Mouse (Mus musculus): ENCODE data around the gene Sema6d. TPM values are rescaled to one million over a fixed set of nuclear protein-coding genes. Genes with fewer than 3 reads are reported as not detected.
A peak's percentile ranks its signal among the peaks of the same experiment; 100 is the strongest.

The Sema6d gene
- total RNA-seq, 2 experiments from 2014 or later: not detected

DNA sequence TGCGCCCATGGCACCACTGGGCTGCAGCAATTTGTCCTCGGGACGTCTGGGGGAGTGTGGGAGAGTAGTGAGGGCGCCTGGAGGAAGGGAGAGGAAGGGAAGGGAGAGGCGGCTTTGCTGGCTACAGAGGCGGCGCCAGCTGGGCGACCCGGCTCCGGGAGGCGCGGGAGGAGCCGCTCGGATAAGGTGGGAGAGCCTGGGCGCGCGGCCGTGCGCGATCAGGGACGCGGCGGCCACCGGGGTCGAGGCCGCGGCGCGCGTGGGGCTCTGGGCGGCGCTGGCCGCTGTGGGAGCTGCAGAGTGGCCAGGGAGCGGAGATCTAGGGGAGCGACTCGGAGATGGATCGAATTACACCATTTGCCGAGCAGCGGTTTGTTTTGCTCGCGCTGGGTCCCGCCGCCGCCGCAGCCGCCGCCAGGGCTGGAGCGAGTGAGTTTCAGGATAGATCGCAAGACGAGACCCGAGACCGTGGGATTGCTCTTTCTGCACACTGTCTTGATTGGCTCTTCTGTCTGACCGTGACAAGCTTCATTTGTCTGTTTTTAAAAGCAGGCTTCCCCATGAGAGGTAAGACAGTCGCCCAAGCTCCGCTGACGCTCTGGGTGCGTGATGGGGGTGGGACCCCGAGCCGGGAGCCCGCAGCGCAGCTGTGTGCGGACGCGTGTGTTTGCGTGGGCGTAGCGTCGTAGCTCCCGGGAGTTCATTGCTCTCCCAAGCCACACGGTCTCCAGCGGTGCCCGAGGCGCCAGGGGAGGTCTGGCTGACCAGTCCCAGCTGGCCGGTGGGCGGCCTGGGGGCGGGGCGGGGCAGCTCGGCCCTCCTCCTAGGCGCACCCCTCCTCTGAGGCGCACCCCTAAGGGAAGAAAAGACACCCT, 520.2 kb downstream of the Sema6d start:
- peak; percentile 45 for ATAC-seq (replicated peaks; ENCODE audit: poor library complexity)

DNA sequence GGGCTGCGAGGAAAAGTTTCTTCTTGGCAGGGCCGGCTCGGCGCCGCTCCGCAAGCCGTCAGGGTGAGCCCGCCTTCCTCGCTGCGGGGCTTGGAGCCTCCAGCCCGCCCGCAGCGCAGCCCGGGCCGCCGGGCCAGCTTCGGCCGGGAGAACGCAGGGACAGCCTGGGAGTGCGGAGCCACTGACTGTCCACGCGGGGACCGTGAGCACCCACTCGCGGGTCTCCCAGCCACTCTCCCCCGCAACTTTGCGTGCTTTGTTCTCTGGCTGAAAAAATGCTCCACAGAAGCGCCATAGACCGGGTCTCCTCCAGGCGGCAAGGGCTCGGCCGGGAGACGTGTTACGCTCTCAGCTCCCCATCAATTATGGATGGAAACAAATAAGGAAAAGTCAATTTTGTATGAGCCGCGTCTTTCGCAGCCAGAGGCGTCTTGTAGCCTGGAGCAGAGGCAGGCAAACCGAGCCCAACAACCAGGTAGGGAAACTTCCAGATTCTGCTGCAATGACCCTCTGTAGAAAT, 520.9 kb downstream of the Sema6d start:
- ATAC-seq (replicated peaks; ENCODE audit: poor library complexity): peak; percentile 8; the same call in 1 of the 2 replicates

DNA sequence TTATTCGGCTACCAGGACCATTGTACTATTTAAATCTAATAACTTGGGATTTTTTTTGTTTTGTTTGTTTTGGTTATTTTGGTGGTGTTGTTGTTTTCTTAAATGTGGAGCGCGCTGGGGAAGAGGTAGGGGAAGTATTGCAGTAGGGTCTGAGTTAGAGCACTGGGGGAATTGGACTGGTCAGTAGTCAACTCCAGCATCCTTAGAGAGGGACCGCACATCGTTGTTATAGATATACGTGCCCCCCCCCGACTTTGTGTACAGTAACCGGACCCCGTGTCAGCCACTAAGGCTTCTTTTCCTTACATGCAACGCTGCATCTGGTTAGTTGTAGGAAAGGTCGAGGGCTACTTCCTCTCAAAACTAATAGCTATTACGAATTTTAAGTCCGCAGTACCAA, 521.5 kb downstream of the Sema6d start:
- no peak for ATAC-seq (replicated peaks; ENCODE audit: poor library complexity)

DNA sequence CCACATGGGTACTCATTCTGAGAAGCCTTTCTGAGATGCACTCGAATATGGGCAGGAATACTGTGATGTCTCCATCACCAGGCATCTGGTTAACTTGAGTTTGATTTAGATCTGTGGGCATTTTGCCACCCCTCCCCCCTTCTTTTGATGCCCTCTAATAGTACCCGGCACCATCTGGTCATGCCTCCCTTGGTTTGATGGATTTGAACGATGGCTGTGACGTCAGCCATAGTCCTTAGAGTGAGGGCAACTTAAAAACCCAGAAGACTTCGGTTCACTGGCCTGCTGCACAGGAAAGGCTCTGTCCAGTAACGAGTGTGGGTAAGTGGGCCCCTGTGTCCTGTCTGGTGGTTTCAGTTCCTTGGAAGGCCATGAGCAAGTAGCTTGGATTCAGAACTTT, 522.5 kb downstream of the Sema6d start:
- no peak for ATAC-seq (replicated peaks; ENCODE audit: poor library complexity)

DNA sequence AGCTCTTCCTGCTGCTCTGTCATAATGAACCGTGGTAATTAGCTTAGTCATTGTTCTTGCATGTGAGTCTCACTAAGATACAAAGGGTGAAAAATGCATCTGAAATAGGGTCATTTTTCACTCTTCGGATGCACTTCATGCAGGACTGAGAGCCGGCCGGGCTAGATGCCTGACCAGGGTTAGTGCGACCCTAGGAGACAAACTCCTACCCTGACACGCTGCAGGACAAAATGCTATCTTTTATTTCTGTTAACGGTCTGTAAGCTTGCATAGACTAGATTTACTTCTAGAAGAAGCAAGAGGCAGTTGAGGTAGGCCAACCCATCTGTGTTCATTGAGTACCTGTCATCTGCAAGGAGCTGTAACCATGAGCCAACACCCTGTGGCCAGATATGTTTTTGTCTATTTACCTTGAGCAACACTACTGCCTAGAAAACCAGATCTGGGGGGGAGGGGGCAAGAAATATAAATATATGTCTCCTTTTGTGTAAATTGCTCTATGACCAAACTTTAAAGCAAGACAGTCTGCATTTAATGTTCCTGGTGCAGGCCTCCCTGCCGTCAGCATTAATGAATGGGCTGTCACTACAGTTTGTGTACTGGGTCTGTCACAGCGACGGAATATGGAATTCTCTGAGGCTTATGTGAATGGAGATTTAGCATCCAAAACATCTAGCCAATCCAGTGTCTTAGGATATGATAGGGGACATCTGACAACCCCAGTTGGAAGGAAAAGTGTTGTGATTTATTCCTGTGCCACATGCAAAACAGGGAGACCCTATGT, 523.1 kb downstream of the Sema6d start:
- ATAC-seq (replicated peaks; ENCODE audit: poor library complexity): no peak

DNA sequence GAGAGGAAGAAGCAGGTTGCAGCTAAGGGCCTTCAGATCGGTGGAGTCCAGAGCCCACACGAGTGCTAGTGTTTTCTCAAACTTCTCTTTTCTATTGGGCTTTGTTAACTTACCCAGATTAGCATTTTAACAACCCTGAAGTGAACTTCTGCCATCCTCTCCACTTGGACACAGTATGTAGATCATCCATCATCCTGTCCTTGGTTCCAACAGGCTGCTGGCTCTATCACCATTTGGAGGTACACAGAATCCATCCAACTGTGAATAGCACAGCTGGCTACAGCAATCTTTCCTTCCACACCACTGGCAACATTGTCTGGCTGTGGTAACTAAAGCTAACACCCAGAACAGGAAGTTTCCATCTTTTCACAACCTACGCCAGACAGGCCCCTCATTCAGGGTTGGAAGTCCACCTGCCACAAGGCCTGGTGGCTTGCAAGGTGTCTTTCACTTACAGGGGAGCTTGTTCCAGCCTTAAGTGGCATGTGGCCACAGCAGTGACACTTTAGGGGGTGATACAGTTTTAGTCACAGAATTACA, 524.0 kb downstream of the Sema6d start:
- no peak for ATAC-seq (replicated peaks; ENCODE audit: poor library complexity)

DNA sequence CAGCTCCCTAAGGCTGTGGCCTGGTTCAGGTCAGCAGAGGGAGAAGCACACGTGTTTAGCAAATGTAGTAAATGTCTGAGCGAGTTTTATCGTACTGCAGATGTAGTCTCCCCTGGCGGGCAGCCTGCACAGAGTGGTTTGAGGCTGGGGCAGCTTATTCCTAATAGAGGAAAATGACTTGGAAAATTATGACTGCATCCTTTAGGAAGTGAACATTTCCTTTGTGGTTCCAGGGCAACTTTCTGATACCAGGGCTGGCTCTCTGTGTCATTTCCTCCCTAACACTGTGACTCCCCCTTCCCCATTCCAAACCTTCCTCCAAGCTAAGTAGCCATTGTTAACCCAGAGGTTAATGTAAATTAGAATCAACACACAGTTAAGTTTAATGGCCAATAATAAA, 527.0 kb downstream of the Sema6d start:
- no peak for ATAC-seq (replicated peaks; ENCODE audit: poor library complexity)

DNA sequence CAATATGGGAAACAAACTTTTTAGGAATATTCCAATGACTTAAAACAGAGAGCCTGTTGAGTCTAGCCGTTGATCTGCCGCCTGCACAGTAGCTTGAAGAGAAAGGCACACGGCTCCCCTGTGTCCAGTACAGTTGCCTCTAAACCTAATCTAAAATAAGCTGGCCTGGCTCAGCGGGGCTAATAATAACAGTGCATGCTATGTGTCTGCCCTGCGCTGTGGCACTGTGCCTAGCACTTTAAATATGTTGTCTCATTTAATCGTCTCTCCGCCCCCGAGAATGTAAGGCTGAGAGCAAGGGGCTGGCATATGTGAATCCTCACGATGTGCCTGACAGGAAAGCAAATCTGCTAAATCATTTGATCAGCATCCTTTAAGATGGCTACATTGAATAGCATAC, 527.7 kb downstream of the Sema6d start:
- no peak for ATAC-seq (replicated peaks; ENCODE audit: poor library complexity)

DNA sequence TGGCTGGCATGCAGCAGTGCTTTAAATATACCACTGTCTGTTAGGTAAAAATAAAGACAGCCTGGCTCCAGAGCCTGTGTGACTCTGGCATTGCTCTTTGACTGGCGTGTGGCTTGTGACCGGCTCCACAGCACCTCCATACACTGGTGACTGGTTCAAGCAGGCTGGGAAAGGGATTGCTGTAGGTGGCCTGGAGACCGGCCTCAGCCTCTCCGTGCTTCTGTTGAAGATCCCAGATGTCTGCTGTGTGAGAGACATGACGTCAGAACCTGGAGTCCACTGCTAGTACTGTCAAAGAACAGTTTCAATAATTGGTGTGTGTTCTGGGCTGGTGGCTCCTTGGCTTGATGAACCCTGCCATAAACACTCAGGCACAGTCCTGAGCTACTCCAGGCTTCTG, 528.3 kb downstream of the Sema6d start:
- ATAC-seq (replicated peaks; ENCODE audit: poor library complexity): no peak

DNA sequence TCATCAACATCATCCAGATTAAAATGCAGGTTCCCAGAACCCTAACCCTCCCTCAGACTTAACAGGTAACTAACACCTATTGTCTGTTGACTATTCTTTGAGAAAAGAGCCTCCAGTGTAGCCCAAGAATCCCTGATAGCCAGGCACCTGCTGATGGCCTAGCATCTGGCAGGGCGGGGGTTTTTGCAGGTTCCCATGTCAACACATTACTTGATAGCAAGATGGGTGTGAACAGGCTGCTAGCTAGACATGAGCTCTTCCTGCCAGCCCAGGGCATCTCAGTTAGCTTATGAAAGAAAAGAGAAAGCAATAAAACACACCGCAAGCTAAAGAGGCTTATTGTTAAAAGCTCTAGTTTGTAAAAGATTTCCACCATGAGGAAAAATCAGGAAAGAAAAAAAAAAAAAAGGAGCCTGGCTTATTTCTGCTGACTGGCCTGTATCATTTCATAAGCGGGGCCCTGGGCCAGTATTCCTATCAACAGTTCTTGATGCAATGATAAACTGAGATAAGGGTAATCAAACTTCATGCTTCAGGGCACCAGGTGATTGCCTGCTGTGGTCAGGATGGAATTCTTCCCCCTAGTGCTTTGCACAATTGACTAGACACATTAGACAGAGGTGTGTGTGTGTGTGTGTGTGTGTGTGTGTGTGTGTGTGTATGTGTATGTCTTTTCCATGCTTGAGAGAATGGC, 528.9 kb downstream of the Sema6d start:
- ATAC-seq (replicated peaks; ENCODE audit: poor library complexity): no peak

DNA sequence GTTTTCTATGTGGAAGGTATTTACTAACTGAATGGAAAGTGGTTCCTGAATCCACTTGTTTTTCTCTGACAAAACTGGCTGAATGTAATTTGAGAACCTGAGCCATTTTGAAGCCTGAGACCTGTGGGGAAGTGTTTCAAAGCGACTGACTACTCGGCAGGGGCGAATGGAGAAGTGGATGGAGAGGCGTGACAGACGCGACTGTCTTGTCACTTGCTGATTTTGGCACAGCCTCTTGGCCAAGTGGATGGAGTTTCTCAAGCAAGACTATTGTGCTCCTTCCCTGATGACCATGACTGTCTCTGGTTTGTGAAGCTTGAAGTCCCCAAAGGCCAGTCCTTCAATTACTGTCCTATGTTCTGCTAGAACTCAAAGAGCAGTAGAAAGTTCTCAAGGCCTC, 530.7 kb downstream of the Sema6d start:
- 0 out of 2 replicates have a peak, but pooled peaks have one; percentile 24 for ATAC-seq (replicated peaks; ENCODE audit: poor library complexity)

DNA sequence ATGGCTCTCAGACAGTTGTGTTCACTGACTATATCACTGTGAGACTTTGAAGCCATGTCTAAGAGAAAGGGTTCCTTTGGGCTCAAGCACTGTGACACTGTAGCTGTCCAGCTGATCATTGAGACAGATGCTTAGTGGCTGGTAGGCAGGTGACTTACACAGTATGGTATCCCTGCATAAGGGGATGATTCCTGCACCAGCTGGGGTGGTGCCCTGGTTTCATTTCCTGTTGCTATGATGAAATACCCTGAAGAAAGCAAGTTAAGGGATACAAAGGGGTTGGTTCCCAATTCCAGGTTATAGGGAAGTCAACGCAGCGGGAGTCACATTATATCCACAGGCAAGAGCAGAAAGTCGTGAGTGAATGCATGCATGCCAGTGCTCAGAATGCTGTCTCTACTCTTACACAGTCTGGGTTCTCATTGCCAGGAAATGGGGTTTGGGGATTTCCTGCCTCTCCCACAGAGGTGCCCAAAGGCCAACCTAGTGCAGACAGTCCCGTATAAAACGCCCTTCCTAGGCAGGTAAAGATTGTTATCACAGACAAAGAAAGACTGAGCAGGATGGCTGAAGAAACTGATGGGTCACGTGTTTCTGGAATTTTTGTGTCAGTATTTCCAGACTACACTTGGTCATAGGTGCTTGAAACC, 532.3 kb downstream of the Sema6d start:
- peak; percentile 79 for ATAC-seq (replicated peaks; ENCODE audit: poor library complexity)

DNA sequence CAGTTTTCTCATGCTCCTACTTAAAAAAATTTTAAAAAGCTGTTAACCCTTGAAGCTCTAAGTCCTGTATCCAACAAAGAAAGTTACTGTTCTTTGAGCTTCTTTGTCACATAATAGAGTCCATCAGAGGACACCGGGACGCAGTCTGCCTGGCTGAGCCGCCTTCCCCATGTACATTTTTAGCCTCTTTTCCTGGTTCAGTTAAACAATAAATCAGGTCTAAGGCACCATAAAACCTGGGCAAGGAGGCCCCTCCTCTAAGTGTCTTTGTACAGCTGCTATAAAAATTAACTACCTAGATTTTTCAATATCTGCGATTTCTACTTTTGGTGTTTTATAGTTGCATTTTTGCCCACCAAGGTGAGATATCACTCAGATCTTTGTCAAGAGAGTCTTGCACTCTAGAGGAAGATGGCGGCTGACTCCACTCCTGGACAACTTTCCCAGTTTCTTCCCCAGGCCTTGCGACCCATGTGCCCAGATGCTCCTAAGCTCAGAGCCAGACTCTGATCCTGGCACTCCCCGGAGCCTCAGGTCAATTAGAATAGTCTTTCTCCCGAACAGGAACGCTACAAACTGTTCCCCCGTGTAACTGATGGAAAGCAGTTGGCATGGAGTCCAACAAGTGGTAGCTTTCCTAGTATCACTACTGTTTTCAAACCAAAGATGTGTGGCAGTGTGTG, 534.6 kb downstream of the Sema6d start:
- ATAC-seq (replicated peaks; ENCODE audit: poor library complexity): no peak

DNA sequence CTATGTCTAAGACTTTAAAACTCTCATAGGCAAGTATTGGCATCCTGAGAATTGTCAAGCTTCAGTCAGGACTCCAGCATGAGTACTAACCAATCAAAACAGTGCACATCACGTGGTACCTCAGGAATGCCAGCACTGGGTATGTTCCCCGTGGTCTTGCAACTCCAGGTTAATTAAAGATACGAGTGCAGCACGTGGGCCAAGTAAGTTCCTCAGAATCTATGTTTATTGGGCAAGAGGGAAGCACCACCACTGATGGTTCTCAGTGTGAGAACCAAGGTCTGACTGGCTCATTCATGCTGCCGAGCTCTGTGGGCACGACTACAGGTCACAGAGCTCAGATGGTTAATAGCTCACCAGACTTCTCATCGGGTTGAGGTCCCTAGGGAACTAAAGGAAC, 536.7 kb downstream of the Sema6d start:
- no peak for ATAC-seq (replicated peaks; ENCODE audit: poor library complexity)

DNA sequence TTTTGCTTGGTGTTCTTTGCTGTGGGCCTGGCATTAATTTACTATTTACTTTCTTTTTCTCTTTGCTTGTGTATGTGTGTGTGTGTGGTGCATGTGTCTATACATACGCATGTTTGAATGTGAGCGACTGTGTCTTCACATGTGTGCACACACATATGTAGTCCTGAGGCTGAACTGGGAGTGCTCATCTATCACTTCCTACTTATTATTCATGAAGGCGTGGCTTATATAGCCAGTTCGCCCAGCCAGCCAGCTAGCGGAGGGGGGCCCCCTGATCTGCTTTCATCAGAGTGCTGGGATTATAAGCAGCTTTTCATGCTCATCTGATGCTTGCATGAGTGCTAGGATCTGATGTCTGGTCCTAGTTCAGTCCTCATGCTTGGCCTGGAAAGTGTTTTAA, 537.9 kb downstream of the Sema6d start:
- ATAC-seq (replicated peaks; ENCODE audit: poor library complexity): no peak

DNA sequence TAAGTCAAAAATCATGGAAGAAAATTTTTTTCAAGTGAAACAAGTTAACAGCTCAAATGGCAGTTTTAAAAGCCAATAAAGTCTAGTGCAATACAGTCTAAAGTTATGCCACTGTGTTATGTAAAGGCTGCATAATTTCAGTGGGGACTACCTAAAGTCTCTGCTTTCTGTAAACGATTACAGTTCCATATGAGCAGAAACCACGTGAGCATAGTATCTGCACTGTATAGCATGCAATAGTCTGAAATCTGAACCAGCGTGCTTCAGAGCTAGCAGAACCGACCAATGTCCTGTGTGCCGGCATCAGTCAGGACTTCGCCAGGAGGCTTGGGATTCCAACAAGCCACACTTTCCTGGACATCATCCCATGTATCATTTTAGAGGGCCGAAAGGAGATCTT, 538.9 kb downstream of the Sema6d start:
- ATAC-seq (replicated peaks; ENCODE audit: poor library complexity): no peak

DNA sequence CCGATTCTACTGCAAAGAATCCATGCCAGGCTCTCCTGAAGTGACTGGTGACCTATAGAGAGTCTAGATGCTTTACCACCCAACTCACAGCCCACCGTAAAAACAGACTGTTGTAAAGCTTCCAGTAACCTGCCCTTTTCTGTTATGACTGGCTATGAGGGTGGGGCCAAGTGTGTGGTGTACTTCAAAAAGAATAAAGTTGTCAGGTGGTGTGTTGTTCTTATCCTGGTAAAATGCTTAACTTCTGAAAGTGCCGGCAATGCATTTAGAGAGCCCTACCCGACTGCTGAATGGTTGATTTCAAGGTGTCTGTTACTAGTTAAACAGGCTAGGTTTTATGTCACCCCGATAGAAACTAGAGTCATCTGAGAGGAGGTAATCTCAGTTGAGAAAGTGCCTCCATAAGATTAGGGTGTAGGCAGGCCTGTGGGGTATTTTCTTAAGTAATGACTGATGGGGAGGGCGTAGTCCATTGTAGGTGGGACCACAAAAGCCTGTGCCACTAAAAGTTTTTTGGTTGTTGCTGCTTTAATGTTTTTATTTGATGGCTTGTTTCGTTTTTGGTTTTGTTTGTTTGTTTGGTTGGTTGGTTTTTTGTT, 544.7 kb downstream of the Sema6d start:
- no peak for ATAC-seq (replicated peaks; ENCODE audit: poor library complexity)

DNA sequence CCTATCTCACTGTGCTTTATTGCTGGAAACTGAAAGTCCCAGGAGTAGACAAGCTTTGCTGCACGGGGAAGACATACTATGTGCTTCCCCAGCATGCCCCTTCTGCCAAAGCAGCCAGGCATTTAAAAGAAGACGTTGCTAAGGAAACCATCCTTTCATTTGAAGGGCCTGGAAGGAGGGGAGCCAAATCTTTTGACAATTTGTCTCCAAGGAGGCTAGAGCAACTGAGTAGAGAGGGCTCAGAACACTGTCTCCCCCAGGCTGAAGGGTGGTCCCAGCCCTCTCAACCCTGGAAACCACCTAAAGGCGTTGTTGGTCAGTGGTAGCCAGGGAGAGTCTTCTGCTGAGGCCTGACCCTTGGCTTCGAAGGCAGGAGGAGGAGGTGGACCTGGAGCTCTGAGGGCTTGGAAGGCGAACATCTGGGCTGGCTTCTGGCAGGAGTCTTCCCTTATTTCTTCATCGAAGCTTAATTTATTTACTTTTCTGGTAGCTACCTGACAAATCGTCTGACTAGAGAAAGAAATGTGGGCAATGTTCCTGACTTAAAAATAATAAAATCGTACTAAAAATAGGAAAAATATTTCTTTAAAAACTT, 545.6 kb downstream of the Sema6d start:
- no peak for ATAC-seq (replicated peaks; ENCODE audit: poor library complexity)

DNA sequence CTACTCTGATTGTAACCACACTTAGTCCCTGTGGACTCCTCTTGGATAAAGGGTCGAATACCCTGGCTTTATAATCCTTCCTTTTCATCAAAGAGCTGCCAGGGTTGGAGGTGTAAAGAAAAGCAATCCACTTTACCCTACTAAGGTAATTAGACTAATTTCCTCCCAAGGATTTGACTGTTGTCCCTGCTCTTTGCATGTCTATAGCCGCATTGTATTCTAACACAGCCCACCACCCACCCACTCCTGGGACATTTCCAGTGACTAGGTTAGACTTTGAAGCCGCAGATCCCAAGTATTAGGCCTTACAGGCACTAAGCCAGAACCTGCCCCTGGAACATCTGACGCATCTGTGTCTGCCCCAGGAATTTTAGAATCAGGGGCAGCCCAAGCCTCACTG, 547.3 kb downstream of the Sema6d start:
- ATAC-seq (replicated peaks; ENCODE audit: poor library complexity): no peak

Data from megakaryocyte progenitor cell, adult 5-6 weeks (primary cell).